Mouse (Mus musculus): ENCODE measurements around the gene Rsrc1. TPM values are rescaled to one million over a fixed set of nuclear protein-coding genes. Genes with fewer than 3 reads are reported as not detected.

Rsrc1 gene
- polyA plus RNA-seq, 1 experiment from 2014 or later: 33.8 TPM

- H3K36me3 ChIP-seq (ENCODE audit: control insufficient read depth, insufficient read depth, low read length): no peaks in the 10 kb centered on the region
- no peak for ATAC-seq (replicated peaks; ENCODE audit: insufficient number of reproducible peaks, low FRiP score, low TSS enrichment)
- H3K9ac ChIP-seq (ENCODE audit: low read depth, low read length): no peak overlapping the region
- 68% methylated on average over 4 of the region's 4 CpGs for WGBS (ENCODE audit: insufficient replicate concordance)
- H3K27ac ChIP-seq (ENCODE audit: low read depth, low read length): no peak overlapping the region
- H3K4me2 ChIP-seq: no peak overlapping the region
- no peaks in the 10 kb centered on the region for H3K9me3 ChIP-seq (replicated peaks; ENCODE audit: control insufficient read depth, low read length)
- no peak overlapping the region for H3K4me3 ChIP-seq (ENCODE audit: low read depth, low read length)
- H3K27me3 ChIP-seq (ENCODE audit: control insufficient read depth, insufficient read depth, low read length): no peaks in the 10 kb centered on the region
- no peaks in the 10 kb centered on the region for H3K4me1 ChIP-seq (ENCODE audit: control insufficient read depth, insufficient read depth, low read length)
Observed at GRCm38 (mm10) chr3:67322422-67322821, 341.2 kb downstream of the Rsrc1 start.

- no peak overlapping the region for H3K9ac ChIP-seq (ENCODE audit: low read depth, low read length)
- H3K27me3 ChIP-seq (ENCODE audit: control insufficient read depth, insufficient read depth, low read length): no peaks in the 10 kb centered on the region
- no peaks in the 10 kb centered on the region for H3K9me3 ChIP-seq (replicated peaks; ENCODE audit: control insufficient read depth, low read length)
- no peaks in the 10 kb centered on the region for H3K36me3 ChIP-seq (ENCODE audit: control insufficient read depth, insufficient read depth, low read length)
- no peak overlapping the region for H3K4me2 ChIP-seq
- 61% methylated on average over 3 of the region's 3 CpGs for WGBS (ENCODE audit: insufficient replicate concordance)
- H3K4me3 ChIP-seq (ENCODE audit: low read depth, low read length): no peak overlapping the region
- no peaks in the 10 kb centered on the region for H3K4me1 ChIP-seq (ENCODE audit: control insufficient read depth, insufficient read depth, low read length)
- no peak for ATAC-seq (replicated peaks; ENCODE audit: insufficient number of reproducible peaks, low FRiP score, low TSS enrichment)
- no peak overlapping the region for H3K27ac ChIP-seq (ENCODE audit: low read depth, low read length)
Observed at GRCm38 (mm10) chr3:67339558-67339957, 358.4 kb downstream of the Rsrc1 start.

GRCm38 (mm10) chr3:67340921-67341320, 359.7 kb downstream of the Rsrc1 start:
- Histone ChIP-seq H3K36me3 (ENCODE audit: control insufficient read depth, insufficient read depth, low read length) (no peaks in the 10 kb centered on the region), H3K9me3 (replicated peaks; ENCODE audit: control insufficient read depth, low read length) (no peaks in the 10 kb centered on the region), H3K4me3 (ENCODE audit: low read depth, low read length) (no peak overlapping the region), H3K27me3 (ENCODE audit: control insufficient read depth, insufficient read depth, low read length) (no peaks in the 10 kb centered on the region), H3K4me2 (no peak overlapping the region), H3K9ac (ENCODE audit: low read depth, low read length) (no peak overlapping the region), H3K27ac (ENCODE audit: low read depth, low read length) (no peak overlapping the region), H3K4me1 (ENCODE audit: control insufficient read depth, insufficient read depth, low read length) (no peaks in the 10 kb centered on the region)
- 74% methylated on average over 7 of the region's 7 CpGs for WGBS (ENCODE audit: insufficient replicate concordance)
- no peak for ATAC-seq (replicated peaks; ENCODE audit: insufficient number of reproducible peaks, low FRiP score, low TSS enrichment)

GRCm38 (mm10) chr3:67343004-67343662, 361.9 kb downstream of the Rsrc1 start:
- no peak overlapping the region for H3K4me2 ChIP-seq
- H3K4me1 ChIP-seq (ENCODE audit: control insufficient read depth, insufficient read depth, low read length): no peaks in the 10 kb centered on the region
- no peaks in the 10 kb centered on the region for H3K36me3 ChIP-seq (ENCODE audit: control insufficient read depth, insufficient read depth, low read length)
- H3K27ac ChIP-seq (ENCODE audit: low read depth, low read length): no peak overlapping the region
- no peak overlapping the region for H3K4me3 ChIP-seq (ENCODE audit: low read depth, low read length)
- H3K9me3 ChIP-seq (replicated peaks; ENCODE audit: control insufficient read depth, low read length): no peaks in the 10 kb centered on the region
- ATAC-seq (replicated peaks; ENCODE audit: insufficient number of reproducible peaks, low FRiP score, low TSS enrichment): no peak
- H3K9ac ChIP-seq (ENCODE audit: low read depth, low read length): no peak overlapping the region
- no peaks in the 10 kb centered on the region for H3K27me3 ChIP-seq (ENCODE audit: control insufficient read depth, insufficient read depth, low read length)
- 48% methylated on average over 5 of the region's 5 CpGs for WGBS (ENCODE audit: insufficient replicate concordance)

GRCm38 (mm10) chr3:67344599-67344998, 363.4 kb downstream of the Rsrc1 start:
- Histone ChIP-seq H3K4me2 (no peak overlapping the region), H3K27ac (ENCODE audit: low read depth, low read length) (no peak overlapping the region), H3K4me1 (ENCODE audit: control insufficient read depth, insufficient read depth, low read length) (no peaks in the 10 kb centered on the region), H3K36me3 (ENCODE audit: control insufficient read depth, insufficient read depth, low read length) (no peaks in the 10 kb centered on the region), H3K4me3 (ENCODE audit: low read depth, low read length) (no peak overlapping the region), H3K9ac (ENCODE audit: low read depth, low read length) (no peak overlapping the region), H3K9me3 (replicated peaks; ENCODE audit: control insufficient read depth, low read length) (no peaks in the 10 kb centered on the region), H3K27me3 (ENCODE audit: control insufficient read depth, insufficient read depth, low read length) (no peaks in the 10 kb centered on the region)
- no peak for ATAC-seq (replicated peaks; ENCODE audit: insufficient number of reproducible peaks, low FRiP score, low TSS enrichment)
- WGBS (ENCODE audit: insufficient replicate concordance): 8% methylated on average over 2 of the region's 2 CpGs

- H3K27ac ChIP-seq (ENCODE audit: low read depth, low read length): no peak overlapping the region
- no peak overlapping the region for H3K4me2 ChIP-seq
- WGBS (ENCODE audit: insufficient replicate concordance): 78% methylated on average over 2 of the region's 2 CpGs
- H3K9ac ChIP-seq (ENCODE audit: low read depth, low read length): no peak overlapping the region
- no peak overlapping the region for H3K4me3 ChIP-seq (ENCODE audit: low read depth, low read length)
- H3K36me3 ChIP-seq (ENCODE audit: control insufficient read depth, insufficient read depth, low read length): no peaks in the 10 kb centered on the region
- H3K4me1 ChIP-seq (ENCODE audit: control insufficient read depth, insufficient read depth, low read length): no peaks in the 10 kb centered on the region
- H3K27me3 ChIP-seq (ENCODE audit: control insufficient read depth, insufficient read depth, low read length): no peaks in the 10 kb centered on the region
- H3K9me3 ChIP-seq (replicated peaks; ENCODE audit: control insufficient read depth, low read length): no peaks in the 10 kb centered on the region
- ATAC-seq (replicated peaks; ENCODE audit: insufficient number of reproducible peaks, low FRiP score, low TSS enrichment): no peak
Observed at GRCm38 (mm10) chr3:67346674-67347073, 365.5 kb downstream of the Rsrc1 start.

- WGBS (ENCODE audit: insufficient replicate concordance): 72% methylated on average over 12 of the region's 12 CpGs
- Histone ChIP-seq H3K27ac (ENCODE audit: low read depth, low read length) (no peak overlapping the region), H3K9ac (ENCODE audit: low read depth, low read length) (no peak overlapping the region), H3K4me3 (ENCODE audit: low read depth, low read length) (no peak overlapping the region), H3K27me3 (ENCODE audit: control insufficient read depth, insufficient read depth, low read length) (no peaks in the 10 kb centered on the region), H3K9me3 (replicated peaks; ENCODE audit: control insufficient read depth, low read length) (no peaks in the 10 kb centered on the region), H3K36me3 (ENCODE audit: control insufficient read depth, insufficient read depth, low read length) (no peaks in the 10 kb centered on the region), H3K4me2 (no peak overlapping the region), H3K4me1 (ENCODE audit: control insufficient read depth, insufficient read depth, low read length) (no peaks in the 10 kb centered on the region)
- ATAC-seq (replicated peaks; ENCODE audit: insufficient number of reproducible peaks, low FRiP score, low TSS enrichment): no peak
Observed at GRCm38 (mm10) chr3:67351406-67352127, 370.4 kb downstream of the Rsrc1 start.

- no peaks in the 10 kb centered on the region for H3K9me3 ChIP-seq (replicated peaks; ENCODE audit: control insufficient read depth, low read length)
- H3K4me2 ChIP-seq: no peak overlapping the region
- ATAC-seq (replicated peaks; ENCODE audit: insufficient number of reproducible peaks, low FRiP score, low TSS enrichment): no peak
- H3K4me1 ChIP-seq (ENCODE audit: control insufficient read depth, insufficient read depth, low read length): no peaks in the 10 kb centered on the region
- H3K9ac ChIP-seq (ENCODE audit: low read depth, low read length): no peak overlapping the region
- no peaks in the 10 kb centered on the region for H3K27me3 ChIP-seq (ENCODE audit: control insufficient read depth, insufficient read depth, low read length)
- no peaks in the 10 kb centered on the region for H3K36me3 ChIP-seq (ENCODE audit: control insufficient read depth, insufficient read depth, low read length)
- H3K4me3 ChIP-seq (ENCODE audit: low read depth, low read length): no peak overlapping the region
- H3K27ac ChIP-seq (ENCODE audit: low read depth, low read length): no peak overlapping the region
- WGBS (ENCODE audit: insufficient replicate concordance): 13% methylated on average over 1 of the region's 5 CpGs
Observed at GRCm38 (mm10) chr3:67352128-67352762, 371.1 kb downstream of the Rsrc1 start.

Data from heart, embryonic 11.5 days (tissue).